Mouse (Mus musculus) forebrain, embryonic 16.5 days (tissue): ENCODE results near the gene Zfp128. TPM values are rescaled to one million over a fixed set of nuclear protein-coding genes. Genes with fewer than 3 reads are reported as not detected.
"Not testable (repeated sequence)": the region's sequence is repeated elsewhere in the genome, so short reads cannot be mapped to it uniquely, and the experiment has no call there.

Source experiments
- ATAC-seq: fragments of 200-750 bp; cut with Nextera tagmentation; 2 replicates; pipeline ENCODE4 v1.8.0; 2017; ENCODE audit warnings: mild to moderate bottlenecking, moderate library complexity
- H3K27ac ChIP-seq: fragments of 300-500 bp; sonication (generic); 2 replicates; pipeline ENCODE4 v1.5.1; 2014; ENCODE audit warnings: low read length, control low read depth
- H3K27me3 ChIP-seq: fragments of 300-500 bp; sonication (generic); replicated peaks from 2 replicates; pipeline ENCODE4 v1.6.1; 2014; ENCODE audit warnings: low read length; ENCODE audit not compliant: control insufficient read depth, insufficient read depth
- H3K36me3 ChIP-seq: fragments of 300-500 bp; sonication (generic); 2 replicates; pipeline ENCODE4 v1.6.1; 2014; ENCODE audit not compliant: control insufficient read depth, insufficient read depth
- H3K4me1 ChIP-seq: fragments of 300-500 bp; sonication (generic); replicated peaks from 2 replicates; pipeline ENCODE4 v1.6.1; 2014; ENCODE audit warnings: low read length; ENCODE audit not compliant: control insufficient read depth, insufficient read depth
- H3K4me2 ChIP-seq: fragments of 300-500 bp; sonication (generic); 2 replicates; pipeline ENCODE4 v1.6.1; 2014; ENCODE audit warnings: mild to moderate bottlenecking, low read length, control low read depth
- H3K4me3 ChIP-seq: fragments of 300-500 bp; sonication (generic); replicated peaks from 2 replicates; pipeline ENCODE4 v1.5.1; 2014; ENCODE audit warnings: mild to moderate bottlenecking, low read length, control low read depth
- H3K9ac ChIP-seq: fragments of 300-500 bp; sonication (generic); replicated peaks from 2 replicates; pipeline ENCODE4 v1.6.1; 2014; ENCODE audit warnings: low read depth, low read length, control low read depth
- H3K9me3 ChIP-seq: fragments of 300-500 bp; sonication (generic); 2 replicates; pipeline ENCODE4 v1.6.1; 2016; ENCODE audit warnings: low read length; ENCODE audit not compliant: control insufficient read depth
- WGBS: fragments of 180-500 bp; shearing (Covaris S2); extraction: QIAGEN DNeasy Blood & Tissue Kit; methylation state at CpG from one replicate; pipeline ENCODE4 v1.1.7; 2014; 5-methylcytosine and 5-hydroxymethylcytosine counted together
- polyA plus RNA-seq: library from polyadenylated mRNA; unstranded; fragments of >200 nt; fragmentation: Nextera tagmentation; extraction: Ambion mirVana; gene quantifications from 2 replicates; pipeline ENCODE4 v1.2.1, GENCODE M21; 2015

Zfp128 gene
- polyA plus RNA-seq, 1 experiment from 2014 or later: 9.0 TPM

DNA sequence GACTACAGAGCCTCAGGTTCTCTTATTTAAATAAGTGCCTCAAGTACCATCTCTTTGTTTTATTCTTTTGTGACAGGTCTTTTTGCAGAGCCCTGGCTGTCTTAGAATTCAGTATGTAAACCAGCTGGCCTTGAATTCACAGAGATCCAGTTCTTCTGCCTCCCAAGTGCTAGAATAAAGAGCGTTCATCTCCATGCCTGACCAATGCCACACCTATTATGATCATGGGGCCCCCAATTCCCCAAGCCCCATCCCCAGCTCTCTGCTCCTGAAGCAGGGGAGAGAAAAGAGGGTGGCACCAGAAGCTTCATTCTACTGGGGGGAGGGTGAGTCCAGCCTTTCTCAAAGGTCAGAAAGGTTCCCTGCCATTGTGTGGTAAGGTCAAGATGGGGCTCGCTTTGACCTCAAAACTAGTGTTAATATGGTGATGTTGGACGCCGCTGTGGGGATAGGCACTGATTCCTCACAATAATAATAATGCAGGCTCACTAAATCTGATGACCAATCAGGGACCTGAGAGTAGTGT is 52.7 kb downstream of the Zfp128 start:
- Histone ChIP-seq H3K4me1 (no peaks in the 10 kb centered on the region), H3K36me3 (no peaks in the 10 kb centered on the region)
- WGBS: 68% methylated on average over 4 of the region's 4 CpGs

DNA sequence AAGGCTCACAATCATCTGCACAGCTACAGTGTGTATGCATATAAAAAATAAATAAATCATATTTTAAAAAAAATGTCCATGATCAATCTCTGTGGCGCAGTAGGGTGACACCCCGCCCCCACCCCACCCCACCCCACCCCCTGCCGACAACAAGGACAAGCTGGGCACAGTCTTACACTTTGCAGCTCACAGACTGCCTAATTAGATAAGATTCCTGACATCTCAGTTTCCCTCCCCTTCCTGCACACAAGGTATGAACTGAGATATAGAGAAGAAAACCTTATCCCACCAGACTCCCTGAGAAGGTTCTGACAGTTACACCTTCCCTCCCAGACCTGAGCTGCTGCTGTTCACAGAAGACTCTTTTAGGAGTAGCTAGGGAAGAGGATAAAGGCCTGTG is 53.8 kb downstream of the Zfp128 start:
- no peaks in the 10 kb centered on the region for H3K9me3 ChIP-seq
- no peaks in the 10 kb centered on the region for H3K36me3 ChIP-seq
- no peaks in the 10 kb centered on the region for H3K4me1 ChIP-seq
- H3K9ac ChIP-seq: no peak overlapping the region
- ATAC-seq: no peak
- no peaks in the 10 kb centered on the region for H3K27me3 ChIP-seq
- 72% methylated on average over 3 of the region's 3 CpGs for WGBS
- no peak overlapping the region for H3K27ac ChIP-seq
- no peak overlapping the region for H3K4me3 ChIP-seq
- no peak overlapping the region for H3K4me2 ChIP-seq

More for the DNA sequence above, 52.7 kb downstream of the Zfp128 start:
- Histone ChIP-seq H3K4me3 (no peak overlapping the region), H3K4me2 (no peak overlapping the region), H3K27me3 (no peaks in the 10 kb centered on the region), H3K9me3 (no peaks in the 10 kb centered on the region), H3K27ac (no peak overlapping the region), H3K9ac (no peak overlapping the region)
- ATAC-seq: no peak

DNA sequence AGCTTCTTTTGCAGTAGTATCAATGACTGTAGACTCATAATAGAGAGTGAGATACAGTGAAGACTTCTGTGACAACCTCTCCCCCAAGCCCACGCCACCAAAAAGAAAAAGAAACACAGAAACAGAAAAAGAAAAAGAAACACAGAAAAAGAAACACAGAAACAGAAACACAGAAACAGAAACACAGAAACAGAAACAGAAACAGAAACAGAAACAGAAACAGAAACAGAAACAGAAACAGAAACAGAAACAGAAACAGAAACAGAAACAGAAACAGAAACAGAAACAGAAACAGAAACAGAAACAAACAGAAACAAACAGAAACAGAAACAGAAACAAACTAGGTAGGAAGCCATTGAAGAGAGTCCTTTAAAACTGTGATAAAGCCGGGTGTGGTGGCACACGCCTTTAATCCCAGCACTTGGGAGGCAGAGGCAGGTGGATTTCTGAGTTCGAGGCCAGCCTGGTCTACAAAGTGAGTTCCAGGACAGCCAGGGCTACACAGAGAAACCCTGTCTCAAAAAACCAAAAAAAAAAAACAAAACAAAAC is 56.4 kb downstream of the Zfp128 start:
- WGBS: 83% methylated on average over 3 of the region's 4 CpGs
- not testable (repeated sequence) for ATAC-seq, H3K9ac ChIP-seq, H3K4me3 ChIP-seq, H3K4me1 ChIP-seq, H3K9me3 ChIP-seq, H3K27ac ChIP-seq, H3K27me3 ChIP-seq, H3K4me2 ChIP-seq, H3K36me3 ChIP-seq

DNA sequence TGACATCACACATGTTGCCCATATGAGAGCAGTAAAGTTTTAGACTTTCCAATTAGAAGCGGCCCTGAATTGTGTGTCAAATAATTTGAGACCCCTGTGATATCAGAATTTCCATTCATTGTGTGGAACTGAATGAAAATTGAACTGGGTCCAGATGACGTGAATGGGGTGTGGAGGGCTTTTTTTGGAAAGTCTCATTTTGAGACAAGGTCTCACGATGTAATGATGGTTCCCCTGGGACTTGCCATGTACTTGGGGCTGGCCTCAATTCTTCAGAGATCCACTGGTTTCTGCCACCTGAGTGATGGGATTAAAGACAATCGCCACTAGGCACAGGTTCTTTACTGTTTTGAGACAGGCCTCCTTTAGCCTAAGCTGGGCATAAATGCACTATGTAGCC is 59.6 kb downstream of the Zfp128 start:
- no peak overlapping the region for H3K9ac ChIP-seq

More for the DNA sequence above, 59.6 kb downstream of the Zfp128 start:
- Histone ChIP-seq H3K27me3 (no peaks in the 10 kb centered on the region), H3K4me1 (no peaks in the 10 kb centered on the region), H3K36me3 (no peaks in the 10 kb centered on the region), H3K4me2 (no peak overlapping the region), H3K27ac (no peak overlapping the region), H3K9me3 (no peaks in the 10 kb centered on the region), H3K4me3 (no peak overlapping the region)
- ATAC-seq: no peak
- 80% methylated on average over 4 of the region's 4 CpGs for WGBS

Other genes starting within 250 kb of the Zfp128 start
- gene Vmn2r54, start 240.9 kb upstream of the Zfp128 start, polyA plus RNA-seq: not detected in 2 replicates
- not detected in 2 replicates for gene Vmn2r55, start 196.2 kb upstream of the Zfp128 start, polyA plus RNA-seq
- not detected in 2 replicates for gene Vmn2r56, start 146.2 kb upstream of the Zfp128 start, polyA plus RNA-seq
- 27.9 and 30.9 TPM in 2 replicates for gene Zscan18, start 77.5 kb upstream of the Zfp128 start, polyA plus RNA-seq
- 27.5 and 32.1 TPM in 2 replicates for gene Zfp329, start 62.3 kb upstream of the Zfp128 start, polyA plus RNA-seq
- gene Zfp110, start 46.4 kb upstream of the Zfp128 start, polyA plus RNA-seq: 42.0 and 43.0 TPM in 2 replicates
- 13.8 and 15.0 TPM in 2 replicates for gene Zscan22, start 16.6 kb downstream of the Zfp128 start, polyA plus RNA-seq
- 660 and 678 TPM in 2 replicates for gene Rps5, start 41.1 kb downstream of the Zfp128 start, polyA plus RNA-seq
- 0.65 and 0.67 TPM in 2 replicates for gene Rnf225, start 46.2 kb downstream of the Zfp128 start, polyA plus RNA-seq
- 16.8 and 17.4 TPM in 2 replicates for gene Zfp324, start 84.7 kb downstream of the Zfp128 start, polyA plus RNA-seq
- 11.8 and 13.0 TPM in 2 replicates for gene Zfp446, start 96.7 kb downstream of the Zfp128 start, polyA plus RNA-seq
- gene Slc27a5, start 117.0 kb downstream of the Zfp128 start, polyA plus RNA-seq: 0.21 and 0.75 TPM in 2 replicates
- 230 and 237 TPM in 2 replicates for gene Trim28, start 117.9 kb downstream of the Zfp128 start, polyA plus RNA-seq
- gene Zbtb45, start 128.9 kb downstream of the Zfp128 start, polyA plus RNA-seq: 43.0 and 44.1 TPM in 2 replicates
- 170 and 175 TPM in 2 replicates for gene Chmp2a, start 153.6 kb downstream of the Zfp128 start, polyA plus RNA-seq
- gene Ube2m, start 157.1 kb downstream of the Zfp128 start, polyA plus RNA-seq: 66.8 and 67.7 TPM in 2 replicates
- gene Mzf1, start 173.6 kb downstream of the Zfp128 start, polyA plus RNA-seq: 6.7 and 10.6 TPM in 2 replicates
- gene Vmn1r85, start 214.0 kb downstream of the Zfp128 start, polyA plus RNA-seq: 0.04 TPM in 2 replicates
- gene Vmn1r86, start 238.7 kb downstream of the Zfp128 start, polyA plus RNA-seq: not detected in 2 replicates